Comparison of ENCODE assay signal across 8 mouse cellular contexts in the genomic region with DNA sequence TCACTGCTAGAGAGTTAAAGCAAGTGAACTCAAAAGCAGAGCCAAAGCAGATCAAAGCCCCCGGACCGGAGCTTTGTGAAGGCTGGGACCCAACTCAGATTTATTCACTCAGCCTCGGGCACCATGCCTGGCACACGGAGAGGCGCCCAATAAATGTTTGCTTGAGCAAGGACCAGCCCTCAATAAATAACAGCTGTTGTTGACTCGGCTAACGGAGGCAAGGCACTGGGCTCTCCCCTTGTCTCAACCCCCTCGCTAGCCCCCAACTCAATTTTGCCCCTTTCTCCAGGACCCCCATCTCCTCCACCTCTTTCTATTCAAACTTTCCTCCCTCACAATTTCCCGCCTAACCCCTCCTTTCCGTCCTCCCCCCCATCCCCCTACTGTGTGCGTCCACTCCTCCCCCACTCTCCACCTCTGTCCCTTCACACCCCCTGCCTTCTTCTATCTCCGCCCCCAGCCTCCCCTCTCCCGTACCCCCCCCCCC. TPM values are rescaled to one million over a fixed set of nuclear protein-coding genes. Genes with fewer than 3 reads are reported as not detected.
A peak's percentile ranks its signal among the peaks of the same experiment; 100 is the strongest.
DNase-seq lines count a peak whose midpoint lies in the region; ATAC-seq and TF ChIP-seq lines count a peak whose summit lies in the region.

No protein-coding gene starts in this region.

- H3K4me1 ChIP-seq in thymus, adult 2 months (replicated peaks; ENCODE audit: control insufficient read depth, insufficient read depth, low read length) = peaks cover 11% of the 10 kb centered on the region
- peaks cover 34% of the 10 kb centered on the region for H3K4me1 ChIP-seq in hindbrain, embryonic 10.5 days (replicated peaks)
- H3K4me1 ChIP-seq in lung, postnatal 0 days (ENCODE audit: insufficient read depth, low read depth, low read length) = peaks cover 9% of the 10 kb centered on the region; the same call in 1 of the 2 replicates

- no peaks in the 10 kb centered on the region for H3K36me3 ChIP-seq in thymus, adult 2 months (ENCODE audit: control insufficient read depth, insufficient read depth, low read length)
- H3K36me3 ChIP-seq in hindbrain, embryonic 10.5 days = peaks cover 6% of the 10 kb centered on the region
- H3K36me3 ChIP-seq in lung, postnatal 0 days (ENCODE audit: insufficient read depth, low read length) = 0 out of 2 replicates have a peak, but pooled peaks cover 3% of the 10 kb centered on the region

- H3K4me3 ChIP-seq in thymus, adult 2 months (ENCODE audit: control insufficient read depth, insufficient read depth, low read length) = peak overlapping the region; percentile 98
- H3K4me3 ChIP-seq in hindbrain, embryonic 10.5 days = peak overlapping the region; percentile 66
- peak overlapping the region; percentile 64 for H3K4me3 ChIP-seq in lung, postnatal 0 days (ENCODE audit: low read depth, low read length)

- TF ChIP-seq POLR2A in thymus, adult 2 months (IDR thresholded peaks at IDR 0.05; ENCODE audit: control insufficient read depth, extremely low read depth, insufficient read depth, low read length, poor library complexity) = no peak

- WGBS in thymus, adult 2 months = 25% methylated on average over 13 of the region's 13 CpGs
- WGBS in hindbrain, embryonic 10.5 days = 5% methylated on average over 13 of the region's 13 CpGs
- WGBS in lung, postnatal 0 days = 8% methylated on average over 13 of the region's 13 CpGs

- peak; percentile 47 for ATAC-seq in lung, postnatal 0 days
- ATAC-seq in megakaryocyte-erythroid progenitor cell, adult 5-6 weeks (replicated peaks; ENCODE audit: low FRiP score, low TSS enrichment, poor library complexity, severe bottlenecking) = no peak

- TF ChIP-seq CTCF in thymus, adult 2 months (IDR thresholded peaks at IDR 0.05; ENCODE audit: borderline replicate concordance, control insufficient read depth, extremely low read depth, insufficient read depth, low read length, poor library complexity) = no peak
- TF ChIP-seq CTCF in lung, postnatal 0 days (IDR thresholded peaks at IDR 0.05) = no peak

- H3K27ac ChIP-seq in thymus, adult 2 months (ENCODE audit: control insufficient read depth, insufficient read depth, low read length) = no peak overlapping the region
- H3K27ac ChIP-seq in hindbrain, embryonic 10.5 days = peak overlapping the region; percentile 91
- H3K27ac ChIP-seq in lung, postnatal 0 days (ENCODE audit: low read length) = peak overlapping the region; percentile 94

- no peaks in the 10 kb centered on the region for H3K9me3 ChIP-seq in hindbrain, embryonic 10.5 days
- no peaks in the 10 kb centered on the region for H3K9me3 ChIP-seq in lung, postnatal 0 days (ENCODE audit: low read length)

- no peak for TF ChIP-seq EP300 in lung, postnatal 0 days (IDR thresholded peaks at IDR 0.05)

- DNase-seq in cerebellum, postnatal 14 days = peak; percentile 39 to 44
- DNase-seq in cerebellum, adult 11-12 months = no peak
- no peak for DNase-seq in thymus, adult 2 months
- no peak for DNase-seq in thymus, postnatal 0 days (ENCODE audit: low spot score)
- DNase-seq in hindbrain, embryonic 10.5 days (ENCODE audit: low spot score) = no peak
- no peak for DNase-seq in lung, postnatal 0 days (ENCODE audit: low spot score)
- DNase-seq in right cerebral cortex, postnatal 25 days = no peak

- peak overlapping the region; percentile 54 for H3K4me2 ChIP-seq in lung, postnatal 0 days (replicated peaks; ENCODE audit: low read depth, low read length)

- H3K27me3 ChIP-seq in thymus, adult 2 months (ENCODE audit: control insufficient read depth, insufficient read depth, low read length) = no peaks in the 10 kb centered on the region
- no peaks in the 10 kb centered on the region for H3K27me3 ChIP-seq in hindbrain, embryonic 10.5 days (ENCODE audit: insufficient read depth, poor library complexity, severe bottlenecking)
- H3K27me3 ChIP-seq in lung, postnatal 0 days (replicated peaks; ENCODE audit: insufficient read depth, low read length) = no peaks in the 10 kb centered on the region

- peak overlapping the region; percentile 60 for H3K9ac ChIP-seq in lung, postnatal 0 days (replicated peaks; ENCODE audit: low read depth)

RNA-seq across cellular contexts. Expression of a gene that starts 0.5 kb away (rescaled TPM):
- 116 and 130 TPM in 2 replicates for polyA plus RNA-seq in thymus, adult 2 months (2012; rRNA removed)
- polyA plus RNA-seq in thymus, postnatal 0 days (2015; fragmentation: Nextera tagmentation; extraction: Ambion mirVana) = 19.6 and 21.0 TPM in 2 replicates
- polyA plus RNA-seq in hindbrain, embryonic 10.5 days (2016; fragmentation: Nextera tagmentation; extraction: Ambion mirVana) = 40.5 and 42.4 TPM in 2 replicates
- polyA plus RNA-seq in lung, postnatal 0 days (2015; fragmentation: Nextera tagmentation; extraction: Ambion mirVana) = 79.8 and 90.6 TPM in 2 replicates
- 13.2 and 22.8 TPM in 2 replicates for total RNA-seq in megakaryocyte-erythroid progenitor cell, adult 5-6 weeks (2014; fragmentation: Nextera tagmentation)
- total RNA-seq in megakaryocyte-erythroid progenitor cell, adult 5-6 weeks (2017) = 5.4 and 6.6 TPM in 2 replicates

RNA-seq across cellular contexts. Expression of a gene that starts 32.0 kb away (rescaled TPM):
- polyA plus RNA-seq in thymus, adult 2 months (2012; rRNA removed) = 12.4 and 14.9 TPM in 2 replicates
- 10.9 and 12.7 TPM in 2 replicates for polyA plus RNA-seq in thymus, postnatal 0 days (2015; fragmentation: Nextera tagmentation; extraction: Ambion mirVana)
- polyA plus RNA-seq in hindbrain, embryonic 10.5 days (2016; fragmentation: Nextera tagmentation; extraction: Ambion mirVana) = 2.8 and 3.7 TPM in 2 replicates
- polyA plus RNA-seq in lung, postnatal 0 days (2015; fragmentation: Nextera tagmentation; extraction: Ambion mirVana) = 6.5 and 8.1 TPM in 2 replicates
- 1.0 and 6.1 TPM in 2 replicates for total RNA-seq in megakaryocyte-erythroid progenitor cell, adult 5-6 weeks (2014; fragmentation: Nextera tagmentation)
- total RNA-seq in megakaryocyte-erythroid progenitor cell, adult 5-6 weeks (2017) = 5.6 and 20.0 TPM in 2 replicates

Comparison
In these comparisons a context has a peak if more than half of its experiments do, and no peak if none do; other contexts are left out.
1. DNase-seq: peak in cerebellum, postnatal 14 days (2 of 2); none in cerebellum, adult 11-12 months (single experiment), thymus, adult 2 months (single experiment), thymus, postnatal 0 days (single experiment), hindbrain, embryonic 10.5 days (single experiment), lung, postnatal 0 days (single experiment) and right cerebral cortex, postnatal 25 days (single experiment).
2. Peak in every context shown above with its lines, with median percentiles within 50 percentile points of each other: H3K4me3 ChIP-seq.